Mouse (Mus musculus) forebrain, postnatal 0 days (tissue): ENCODE results near the gene Plekhm1. TPM values are rescaled to one million over a fixed set of nuclear protein-coding genes. Genes with fewer than 3 reads are reported as not detected.
A peak's percentile ranks its signal among the peaks of the same experiment; 100 is the strongest.

Experiments
- ATAC-seq: fragments of 200-750 bp; cut with Nextera tagmentation; 2 replicates; pipeline ENCODE4 v1.8.0; 2017; ENCODE audit warnings: mild to moderate bottlenecking, moderate library complexity
- DNase-seq: peaks from one replicate; pipeline ENCODE4 v3.0.0-alpha.2; 2015
- H3K27ac ChIP-seq: fragments of 300-500 bp; sonication (generic); 2 replicates; pipeline ENCODE4 v1.5.1; 2014; ENCODE audit warnings: low read depth, mild to moderate bottlenecking, antibody characterized with exemption, low read length, moderate library complexity, mixed read lengths
- H3K27me3 ChIP-seq: fragments of 300-500 bp; sonication (generic); 2 replicates; pipeline ENCODE4 v1.6.1; 2014; ENCODE audit warnings: mild to moderate bottlenecking, low read length, mixed read lengths; ENCODE audit not compliant: insufficient read depth
- H3K36me3 ChIP-seq: fragments of 300-500 bp; sonication (generic); 2 replicates; pipeline ENCODE4 v1.6.1; 2014; ENCODE audit warnings: mild to moderate bottlenecking, moderate library complexity; ENCODE audit not compliant: insufficient read depth
- H3K4me1 ChIP-seq: fragments of 300-500 bp; sonication (generic); 2 replicates; pipeline ENCODE4 v1.6.1; 2014; ENCODE audit warnings: antibody characterized with exemption; ENCODE audit not compliant: insufficient read depth
- H3K4me2 ChIP-seq: fragments of 300-500 bp; sonication (generic); 2 replicates; pipeline ENCODE4 v1.6.1; 2014; ENCODE audit warnings: low read depth, mild to moderate bottlenecking, moderate library complexity
- H3K4me3 ChIP-seq: fragments of 300-500 bp; sonication (generic); 2 replicates; pipeline ENCODE4 v1.5.1; 2014; ENCODE audit warnings: low read depth, low read length, mixed read lengths
- H3K9ac ChIP-seq: fragments of 300-500 bp; sonication (generic); 2 replicates; pipeline ENCODE4 v1.6.1; 2014; ENCODE audit warnings: mild to moderate bottlenecking
- H3K9me3 ChIP-seq: fragments of 300-500 bp; sonication (generic); 2 replicates; pipeline ENCODE4 v1.6.1; 2016; ENCODE audit warnings: low read length
- CTCF ChIP-seq: sonication (generic); IDR thresholded peaks from 2 replicates; pipeline ENCODE4 v1.5.1; 2016; ENCODE audit warnings: antibody characterized with exemption, control low read depth, low read depth
- WGBS: fragments of 180-500 bp; shearing (Covaris S2); extraction: QIAGEN DNeasy Blood & Tissue Kit; methylation state at CpG from one replicate; pipeline ENCODE4 v1.1.7; 2014; 5-methylcytosine and 5-hydroxymethylcytosine counted together
- polyA plus RNA-seq: library from polyadenylated mRNA; unstranded; fragments of >200 nt; fragmentation: Nextera tagmentation; extraction: Ambion mirVana; gene quantifications from 2 replicates; pipeline ENCODE4 v1.2.1, GENCODE M21; 2015
- total RNA-seq: library from RNA; depleted of rRNA; stranded (reverse); fragments of >200 nt; gene quantifications from 2 replicates; pipeline ENCODE4 v1.2.3, GENCODE M21; 2014

Gene Plekhm1
- total and polyA plus RNA-seq, 2 experiments from 2014 or later: 5.7 to 7.1 TPM

DNA sequence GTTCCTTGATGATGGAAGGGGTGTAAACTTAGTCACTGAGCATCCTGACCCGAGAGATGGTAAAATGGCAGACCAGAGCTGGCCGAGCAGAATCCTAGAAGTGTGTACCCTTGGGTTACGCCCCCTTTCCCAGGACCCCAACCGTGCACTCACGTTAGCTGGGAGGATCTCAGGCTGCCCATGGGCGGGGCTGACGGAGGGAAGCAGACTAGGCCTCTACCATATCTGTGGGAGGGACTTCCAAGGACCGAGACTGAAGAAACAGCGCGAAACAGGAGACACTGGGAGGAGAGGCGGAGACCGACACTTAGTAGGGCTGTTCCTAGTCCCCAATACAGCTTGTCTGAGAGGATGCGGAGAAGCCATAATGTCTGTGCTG, 50.4 kb downstream of the Plekhm1 start:
- no peaks in the 10 kb centered on the region for H3K9me3 ChIP-seq
- TF ChIP-seq CTCF: no peak
- H3K36me3 ChIP-seq: peaks cover 9% of the 10 kb centered on the region; the same call in 1 of the 2 replicates
- H3K4me3 ChIP-seq: peak overlapping the region; percentile 28; the same call in 1 of the 2 replicates
- no peak for DNase-seq
- 5% methylated on average over 13 of the region's 13 CpGs for WGBS
- H3K27me3 ChIP-seq: peaks cover 50% of the 10 kb centered on the region
- H3K4me2 ChIP-seq: peak overlapping the region; percentile 57; the same call in 1 of the 2 replicates
- 0 out of 2 replicates have a peak, but pooled peaks cover 7% of the 10 kb centered on the region for H3K4me1 ChIP-seq
- H3K27ac ChIP-seq: no peak overlapping the region
- no peak overlapping the region for H3K9ac ChIP-seq
- no peak for ATAC-seq

DNA sequence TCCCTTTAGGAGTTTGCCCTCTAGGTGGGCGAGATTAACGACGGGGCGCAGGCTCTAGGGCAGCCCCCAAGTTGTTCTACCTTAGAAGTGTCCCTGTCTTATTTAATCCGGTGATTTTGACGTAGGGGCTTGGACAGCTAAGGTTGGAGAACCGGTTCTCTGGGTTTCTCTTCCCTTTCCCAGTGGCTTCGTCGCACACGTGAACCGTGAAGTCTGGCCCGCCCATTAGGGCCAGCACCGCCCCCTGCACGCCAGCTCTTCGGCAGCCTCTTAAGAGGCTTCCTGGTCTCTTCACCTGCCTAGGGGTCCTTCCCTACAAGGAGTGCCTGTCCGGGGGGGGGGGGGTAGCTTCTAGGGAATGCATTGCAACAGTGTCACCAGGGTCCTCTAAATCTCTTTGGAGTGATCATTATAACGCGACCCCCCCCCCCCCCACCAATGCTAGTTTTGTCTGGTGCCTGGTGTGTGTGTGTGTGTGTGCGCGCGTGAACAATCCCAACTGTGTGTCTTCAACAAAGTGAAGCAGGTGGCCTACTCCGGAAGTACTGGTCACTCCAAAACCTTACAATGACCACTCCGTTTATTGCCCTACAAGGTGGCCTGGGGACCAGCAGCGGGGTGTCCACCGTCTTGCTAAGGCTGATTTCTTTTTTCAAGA, 51.0 kb downstream of the Plekhm1 start:
- H3K4me1 ChIP-seq: 0 out of 2 replicates have a peak, but pooled peaks cover 7% of the 10 kb centered on the region
- peaks cover 4% of the 10 kb centered on the region; the same call in 1 of the 2 replicates for H3K36me3 ChIP-seq
- 0 out of 2 replicates have a peak overlapping the region, but pooled peaks have one; percentile 28 for H3K4me3 ChIP-seq
- H3K27ac ChIP-seq: no peak overlapping the region
- H3K9ac ChIP-seq: no peak overlapping the region
- no peaks in the 10 kb centered on the region for H3K9me3 ChIP-seq
- 6% methylated on average over 25 of the region's 25 CpGs for WGBS
- no peak for ATAC-seq
- no peak for DNase-seq
- no peak for TF ChIP-seq CTCF
- peaks cover 50% of the 10 kb centered on the region for H3K27me3 ChIP-seq
- no peak overlapping the region for H3K4me2 ChIP-seq

DNA sequence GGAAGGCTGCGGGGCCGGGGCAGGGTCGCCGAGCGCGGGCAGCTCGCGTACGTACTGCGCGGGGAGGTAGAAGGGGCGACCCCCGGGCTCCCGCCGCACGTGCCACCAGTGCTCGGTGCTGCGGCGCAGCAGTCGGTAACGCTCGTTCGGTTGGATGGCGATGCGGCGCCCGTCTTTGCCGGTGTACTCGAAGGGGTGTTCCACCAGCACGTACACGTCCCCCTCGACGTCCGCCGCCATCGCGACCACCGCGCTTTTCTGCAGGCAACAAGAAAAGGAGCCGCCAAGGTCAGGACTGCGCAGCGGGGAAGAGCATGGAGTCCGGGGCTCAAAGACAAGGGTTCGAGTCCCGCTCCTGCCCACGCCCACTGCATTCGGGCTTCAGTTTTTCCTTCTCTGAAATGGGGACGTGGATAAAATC, 51.8 kb downstream of the Plekhm1 start:
- WGBS: 3% methylated on average over 46 of the region's 48 CpGs
- no peak for DNase-seq
- peak overlapping the region; percentile 47 for H3K4me3 ChIP-seq
- peak overlapping the region; percentile 58 for H3K4me2 ChIP-seq
- no peaks in the 10 kb centered on the region for H3K9me3 ChIP-seq
- no peak for TF ChIP-seq CTCF
- 0 out of 2 replicates have a peak, but pooled peaks cover 7% of the 10 kb centered on the region for H3K4me1 ChIP-seq
- peak; percentile 30 for ATAC-seq
- H3K27ac ChIP-seq: no peak overlapping the region
- H3K9ac ChIP-seq: peak overlapping the region; percentile 11; the same call in 1 of the 2 replicates
- H3K27me3 ChIP-seq: peaks cover 50% of the 10 kb centered on the region
- H3K36me3 ChIP-seq: no peaks in the 10 kb centered on the region

DNA sequence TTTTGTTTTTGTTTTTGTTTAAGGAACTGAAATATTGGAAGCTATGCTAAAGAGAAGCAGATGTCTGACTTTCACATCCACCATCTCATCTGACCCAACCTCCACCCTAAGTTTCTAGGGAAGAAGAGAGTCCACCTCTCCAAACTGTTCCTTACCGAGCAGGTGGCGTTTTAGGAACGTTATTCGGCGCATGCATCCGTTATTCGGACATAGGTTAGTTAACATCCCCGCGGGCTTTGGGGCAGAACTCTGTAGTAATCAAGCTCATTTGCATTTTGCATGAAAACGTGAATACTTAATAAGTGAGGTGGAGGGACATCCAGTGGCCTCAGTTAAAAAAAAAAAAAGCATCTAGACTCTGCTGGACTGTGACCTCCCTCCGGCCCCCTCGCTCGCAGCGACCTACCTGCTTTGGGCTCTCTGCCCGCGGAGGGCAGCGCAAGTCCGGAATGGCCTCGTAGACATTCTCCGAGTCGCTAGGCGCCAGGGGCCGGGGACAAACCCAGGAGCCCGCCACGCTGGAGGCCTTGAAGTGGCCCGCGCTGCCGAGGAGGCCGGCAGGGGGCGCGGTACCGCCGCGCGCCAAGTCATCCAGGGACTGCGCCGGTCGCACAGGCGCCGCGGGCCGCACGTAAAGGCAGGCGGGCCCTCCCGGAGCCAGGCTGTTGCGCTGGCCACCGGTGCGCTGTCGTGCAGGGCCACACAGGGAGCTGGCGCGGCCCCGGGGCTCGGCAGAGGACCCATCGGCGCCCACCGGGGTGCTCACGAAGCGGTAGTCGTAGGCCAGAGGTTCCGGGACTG, 52.4 kb downstream of the Plekhm1 start:
- Histone ChIP-seq H3K4me3 (peak overlapping the region; percentile 47), H3K27me3 (peaks cover 50% of the 10 kb centered on the region), H3K4me2 (peak overlapping the region; percentile 58), H3K4me1 (0 out of 2 replicates have a peak, but pooled peaks cover 7% of the 10 kb centered on the region), H3K36me3 (no peaks in the 10 kb centered on the region), H3K9me3 (no peaks in the 10 kb centered on the region), H3K9ac (peak overlapping the region; percentile 11; the same call in 1 of the 2 replicates), H3K27ac (no peak overlapping the region)
- WGBS: 1% methylated on average over 60 of the region's 60 CpGs
- ATAC-seq: peak; percentile 70
- DNase-seq: peak; percentile 78
- TF ChIP-seq CTCF: peak; percentile 77

DNA sequence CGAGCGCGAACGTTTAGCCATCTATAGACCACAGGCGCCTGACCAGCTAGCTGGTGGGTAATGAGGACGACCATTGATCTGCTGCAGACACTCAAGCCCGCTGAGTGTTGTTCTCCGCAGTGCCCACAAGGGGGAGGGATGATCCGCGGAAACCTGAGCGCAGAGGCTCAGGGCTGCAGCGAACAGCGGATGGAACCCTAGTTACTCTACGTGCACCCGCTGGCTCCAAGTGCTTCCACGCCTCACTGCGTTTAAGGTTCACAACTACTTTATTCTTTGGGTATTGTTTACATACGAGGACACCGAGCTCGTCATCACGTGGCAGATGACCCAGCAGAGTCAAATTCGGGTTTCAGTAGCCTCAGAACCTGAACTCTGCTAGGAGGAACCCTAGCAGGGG, 53.4 kb downstream of the Plekhm1 start:
- H3K27ac ChIP-seq: no peak overlapping the region
- peak; percentile 87 for TF ChIP-seq CTCF
- H3K4me2 ChIP-seq: peak overlapping the region; percentile 21; the same call in 1 of the 2 replicates
- H3K9ac ChIP-seq: no peak overlapping the region
- DNase-seq (peak; percentile 81), ATAC-seq (peak; percentile 75; the same call in 1 of the 2 replicates)
- H3K9me3 ChIP-seq: no peaks in the 10 kb centered on the region
- H3K4me1 ChIP-seq: 0 out of 2 replicates have a peak, but pooled peaks cover 7% of the 10 kb centered on the region
- WGBS: under 1% methylated on average over 22 of the region's 22 CpGs
- H3K27me3 ChIP-seq: peaks cover 45% of the 10 kb centered on the region
- H3K36me3 ChIP-seq: no peaks in the 10 kb centered on the region
- H3K4me3 ChIP-seq: peak overlapping the region; percentile 3; the same call in 1 of the 2 replicates

DNA sequence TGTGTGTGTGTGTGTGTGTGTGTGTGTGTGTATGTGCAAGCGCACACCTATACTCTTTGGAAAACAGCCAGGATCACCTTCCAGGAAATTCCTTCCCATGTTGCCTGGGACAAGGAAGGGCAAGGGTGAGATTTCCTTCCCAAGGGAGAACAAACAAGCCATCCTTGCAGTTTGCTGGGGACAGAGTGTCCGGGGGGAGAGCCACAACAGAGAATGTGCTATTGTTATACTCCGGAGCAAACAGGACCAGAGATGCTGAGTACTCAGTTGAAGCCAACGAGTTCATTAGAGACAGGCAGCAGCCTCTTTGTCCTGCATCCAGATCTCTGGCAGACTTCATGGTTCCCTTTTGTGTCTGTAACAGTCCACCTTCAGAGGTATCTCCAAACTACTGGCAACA, 54.2 kb downstream of the Plekhm1 start:
- no peak for ATAC-seq
- no peak for DNase-seq
- H3K27ac ChIP-seq: no peak overlapping the region
- whole genome bisulfite sequencing: 44% methylated on average over 4 of the region's 4 CpGs
- H3K9me3 ChIP-seq: no peaks in the 10 kb centered on the region
- no peak overlapping the region for H3K4me2 ChIP-seq
- no peak for TF ChIP-seq CTCF
- 0 out of 2 replicates have a peak, but pooled peaks cover 7% of the 10 kb centered on the region for H3K4me1 ChIP-seq
- no peak overlapping the region for H3K9ac ChIP-seq
- peaks cover 38% of the 10 kb centered on the region for H3K27me3 ChIP-seq
- no peak overlapping the region for H3K4me3 ChIP-seq
- no peaks in the 10 kb centered on the region for H3K36me3 ChIP-seq
